Mouse (Mus musculus) urinary bladder, adult 2 months (tissue): Measurements from ENCODE around the gene Ints6l. TPM values are rescaled to one million over a fixed set of nuclear protein-coding genes. Genes with fewer than 3 reads are reported as not detected.
"Not testable (repeated sequence)": the region's sequence is repeated elsewhere in the genome, so short reads cannot be mapped to it uniquely, and the experiment has no call there.

Source experiments
- DNase-seq: peaks from one replicate; pipeline ENCODE4 v3.0.0; 2022; ENCODE audit warnings: low spot score
- polyA plus RNA-seq: library from polyadenylated mRNA; depleted of rRNA; stranded (reverse); fragments of >200 nt; gene quantifications from 2 replicates; pipeline ENCODE4 v1.2.3, GENCODE M21; 2012; rRNA removed

The Ints6l gene
- polyA plus RNA-seq, 1 experiment, result 111 TPM

DNA sequence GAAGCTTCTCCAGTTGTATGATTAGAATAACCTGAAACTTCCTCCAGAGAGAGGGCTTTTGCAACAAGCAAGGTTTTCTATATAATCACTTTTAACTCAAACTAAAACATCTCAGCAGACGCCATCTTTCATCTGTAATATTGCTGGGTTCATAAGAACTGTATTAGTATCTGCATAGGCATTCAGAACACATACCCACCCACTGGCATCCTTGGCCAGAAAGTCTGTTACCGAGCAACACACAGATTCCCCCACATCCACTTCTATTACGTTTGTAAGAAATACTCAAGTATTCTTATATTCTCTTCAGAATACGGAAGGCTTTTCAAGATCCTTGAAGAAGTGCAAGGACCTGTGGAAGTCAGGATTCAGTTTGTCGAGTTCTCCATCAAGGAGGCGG lies 69.8 kb downstream of the Ints6l start, which contains the start of gene Gm10477:
Gene Gm10477 (plus strand): TSS at position 301 of the 400 bp plus-strand sequence.
- DNase-seq, result not testable (repeated sequence)

GRCm38 (mm10) chrX:56531266-56531665 lies 76.6 kb downstream of the Ints6l start:
- no peak for DNase-seq

DNA sequence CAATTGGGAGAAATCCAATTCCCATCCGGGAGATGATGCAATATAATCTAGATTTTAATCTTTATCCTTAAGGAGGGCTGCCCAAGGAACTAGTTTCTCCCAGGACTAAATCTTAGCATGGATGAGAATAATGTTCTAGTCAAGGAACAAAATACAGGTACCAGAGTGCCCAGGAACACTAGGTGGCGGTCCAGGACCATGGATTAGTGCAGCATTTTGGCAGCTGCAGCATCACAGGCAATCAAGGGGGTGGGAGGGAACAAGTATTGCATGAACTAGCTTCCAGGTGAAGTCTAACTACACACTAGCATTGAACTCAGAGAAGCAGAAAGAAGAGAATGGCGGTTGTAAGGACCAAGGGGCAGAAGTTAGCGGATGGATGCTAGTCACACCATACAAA lies 82.5 kb downstream of the Ints6l start:
- no peak for DNase-seq

GRCm38 (mm10) chrX:56549506-56549905 lies 94.8 kb downstream of the Ints6l start, which contains the start of gene Gm648:
Gene Gm648, minus strand, starts transcription at chrX:56549606.
- no peak for DNase-seq

GRCm38 (mm10) chrX:56553584-56553983 lies 98.9 kb downstream of the Ints6l start:
- DNase-seq, result no peak

Other genes starting within 250 kb of the Ints6l start
- gene Gm773, start 242.0 kb upstream of the Ints6l start, polyA plus RNA-seq, result not detected in 2 replicates
- 3.9 and 4.0 TPM in 2 replicates for gene Zfp449, start 108.5 kb upstream of the Ints6l start, polyA plus RNA-seq
- gene Smim10l2a, start 80.3 kb upstream of the Ints6l start, polyA plus RNA-seq, result 1.1 and 1.5 TPM in 2 replicates
- gene Gm2174, start 6.9 kb upstream of the Ints6l start, polyA plus RNA-seq, result not detected in 2 replicates
- not detected in 2 replicates for gene Gm10477, start 69.9 kb downstream of the Ints6l start, polyA plus RNA-seq
- gene Gm648, start 94.7 kb downstream of the Ints6l start, polyA plus RNA-seq, result not detected in 2 replicates
- gene Mmgt1, start 143.2 kb downstream of the Ints6l start, polyA plus RNA-seq, result 17.1 and 17.3 TPM in 2 replicates
- gene Slc9a6, start 154.9 kb downstream of the Ints6l start, polyA plus RNA-seq, result 16.4 and 17.0 TPM in 2 replicates